Mouse (Mus musculus) lung, adult 2 months (tissue): ENCODE measurements around the gene BC025920.

ENCODE experiments used
- CTCF ChIP-seq: fragments of 200-500 bp; IDR thresholded peaks from 2 replicates; pipeline ENCODE4 v1.5.1; 2011; ENCODE audit warnings: mild to moderate bottlenecking, low read length, control low read depth; ENCODE audit not compliant: insufficient read depth
- POLR2A ChIP-seq: fragments of 200-500 bp; IDR thresholded peaks from 2 replicates; pipeline ENCODE4 v1.6.1; 2011; ENCODE audit warnings: low read depth, mild to moderate bottlenecking, control low read depth, low read length, borderline replicate concordance; ENCODE audit errors: extremely low read depth

DNA sequence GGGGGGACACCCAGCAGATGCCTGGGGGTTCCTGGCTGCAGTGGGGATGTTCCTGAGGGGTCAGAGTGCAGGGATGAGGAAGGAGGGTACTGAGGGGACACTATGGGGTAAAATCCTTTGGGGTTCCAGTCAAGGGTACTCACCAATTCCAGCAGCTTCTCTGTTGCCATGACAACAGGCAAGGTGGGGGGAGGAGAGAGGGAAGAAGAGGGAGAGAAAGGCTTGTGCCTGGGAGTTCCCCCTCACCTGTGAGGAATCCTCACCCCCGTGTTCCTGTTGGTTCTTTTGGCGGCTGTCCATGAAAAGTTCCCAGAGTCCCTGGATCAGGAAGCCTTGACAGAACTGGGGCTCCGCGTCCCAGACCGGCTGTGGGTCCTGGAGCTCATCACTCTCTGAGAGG is 10.5 kb upstream of the BC025920 start:
- no peak for TF ChIP-seq CTCF
- no peak for TF ChIP-seq POLR2A
